Mouse (Mus musculus) olfactory bulb, adult 2 months (tissue): ENCODE measurements around the gene Slc30a1. TPM values are rescaled to one million over a fixed set of nuclear protein-coding genes. Genes with fewer than 3 reads are reported as not detected.
A peak's percentile ranks its signal among the peaks of the same experiment; 100 is the strongest.

Experiments used
- H3K27ac ChIP-seq: fragments of 200-500 bp; 2 replicates; pipeline ENCODE4 v1.5.1; 2012; ENCODE audit warnings: low read depth, low read length; ENCODE audit not compliant: insufficient read depth
- H3K4me1 ChIP-seq: fragments of 200-500 bp; 2 replicates; pipeline ENCODE4 v1.6.1; 2012; ENCODE audit warnings: low read length; ENCODE audit not compliant: control insufficient read depth, insufficient read depth
- H3K4me3 ChIP-seq: fragments of 200-500 bp; 2 replicates; pipeline ENCODE4 v1.5.1; 2012; ENCODE audit warnings: mild to moderate bottlenecking, low read depth, low read length, moderate library complexity; ENCODE audit not compliant: insufficient read depth
- CTCF ChIP-seq: fragments of 200-500 bp; IDR thresholded peaks from 2 replicates; pipeline ENCODE4 v1.5.1; 2012; ENCODE audit warnings: low read depth, mild to moderate bottlenecking, low read length, moderate library complexity; ENCODE audit not compliant: insufficient read depth
- POLR2A ChIP-seq: fragments of 200-500 bp; IDR thresholded peaks from 2 replicates; pipeline ENCODE4 v1.6.1; 2012; ENCODE audit warnings: mild to moderate bottlenecking, low read depth, low read length, moderate library complexity; ENCODE audit not compliant: insufficient read depth
- WGBS: fragments of 180-500 bp; shearing (Covaris S2); methylation state at CpG from one replicate; pipeline ENCODE4 v1.1.7; 2018; 5-methylcytosine and 5-hydroxymethylcytosine counted together
- polyA plus RNA-seq: library from polyadenylated mRNA; stranded (reverse); fragments of >200 nt; gene quantifications from 2 replicates; pipeline ENCODE4 v1.2.4, GENCODE M21; 2012; ENCODE audit warnings: low replicate concordance; ENCODE audit not compliant: missing spikeins, insufficient read depth, insufficient read length

The Slc30a1 gene
- polyA plus RNA-seq, 1 experiment: not detected

DNA sequence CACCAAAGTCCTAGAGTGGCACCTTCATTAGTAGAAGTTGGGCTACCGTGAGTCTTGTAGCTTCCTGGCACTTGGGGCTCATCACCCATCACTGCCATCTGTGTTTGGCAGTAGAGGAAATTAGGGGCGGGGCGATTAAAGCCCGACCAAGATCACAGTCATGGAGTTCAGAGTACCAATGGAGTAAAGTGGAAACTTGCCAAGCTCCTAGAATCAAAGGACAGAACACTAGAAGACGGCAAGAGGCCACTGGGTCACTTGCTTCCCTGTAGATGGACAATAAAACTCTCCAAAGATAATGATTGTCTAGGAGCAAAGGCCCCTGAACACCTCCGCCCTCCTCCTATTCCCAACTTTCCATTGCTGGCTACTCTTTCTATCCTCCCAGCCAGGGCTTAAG lies 14.7 kb upstream of the Slc30a1 start:
- WGBS: 73% methylated on average over 6 of the region's 6 CpGs
- Histone ChIP-seq H3K27ac (no peak overlapping the region), H3K4me1 (peaks cover 21% of the 10 kb centered on the region), H3K4me3 (no peak overlapping the region)
- TF ChIP-seq CTCF: no peak
- no peak for TF ChIP-seq POLR2A

DNA sequence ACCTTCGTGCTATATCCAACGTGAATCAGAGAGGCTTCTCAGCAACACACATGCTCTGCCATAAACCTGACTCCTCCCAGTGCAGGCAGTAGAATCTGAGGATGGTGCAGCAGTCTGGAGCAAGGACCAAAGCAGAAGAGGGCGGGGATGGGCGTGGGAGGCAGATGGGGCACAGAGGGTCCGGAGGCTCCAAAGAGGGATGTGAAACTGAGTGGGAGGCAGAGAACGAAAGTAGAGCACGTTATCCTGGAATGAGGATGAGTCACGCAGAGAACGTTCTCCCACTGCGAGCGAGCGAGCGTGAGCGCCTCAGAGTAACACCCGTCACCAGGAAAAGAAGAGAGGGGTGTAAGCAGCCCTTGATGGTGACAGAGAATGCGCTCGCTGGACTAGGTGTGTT lies 12.2 kb upstream of the Slc30a1 start:
- Histone ChIP-seq H3K27ac (peak overlapping the region; percentile 76), H3K4me1 (peaks cover 21% of the 10 kb centered on the region), H3K4me3 (0 out of 2 replicates have a peak overlapping the region, but pooled peaks have one; percentile 4)
- TF ChIP-seq POLR2A (no peak), CTCF (no peak)
- 22% methylated on average over 17 of the region's 17 CpGs for WGBS

DNA sequence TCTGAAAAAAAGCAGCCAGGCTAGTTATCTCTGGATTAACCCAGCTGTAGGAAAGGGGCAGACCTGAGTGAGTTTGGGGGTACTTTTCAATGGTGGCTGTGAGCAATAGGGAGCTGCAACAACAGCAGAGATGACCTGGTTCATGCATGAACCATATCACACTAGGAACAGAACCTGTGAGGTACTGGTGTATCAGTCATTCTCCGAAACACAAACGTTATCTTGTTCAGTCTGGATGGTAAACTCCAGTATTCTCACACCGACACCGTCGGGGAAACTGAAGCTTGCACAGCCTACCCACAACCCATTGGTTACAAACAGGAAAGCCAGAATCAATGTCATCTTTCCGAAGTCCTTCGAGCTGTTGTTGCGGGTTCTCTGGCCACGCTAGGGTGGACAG lies 11.7 kb upstream of the Slc30a1 start:
- no peak for TF ChIP-seq POLR2A
- TF ChIP-seq CTCF: no peak
- Histone ChIP-seq H3K4me3 (no peak overlapping the region), H3K27ac (peak overlapping the region; percentile 76), H3K4me1 (peaks cover 21% of the 10 kb centered on the region)
- 77% methylated on average over 9 of the region's 9 CpGs for WGBS

DNA sequence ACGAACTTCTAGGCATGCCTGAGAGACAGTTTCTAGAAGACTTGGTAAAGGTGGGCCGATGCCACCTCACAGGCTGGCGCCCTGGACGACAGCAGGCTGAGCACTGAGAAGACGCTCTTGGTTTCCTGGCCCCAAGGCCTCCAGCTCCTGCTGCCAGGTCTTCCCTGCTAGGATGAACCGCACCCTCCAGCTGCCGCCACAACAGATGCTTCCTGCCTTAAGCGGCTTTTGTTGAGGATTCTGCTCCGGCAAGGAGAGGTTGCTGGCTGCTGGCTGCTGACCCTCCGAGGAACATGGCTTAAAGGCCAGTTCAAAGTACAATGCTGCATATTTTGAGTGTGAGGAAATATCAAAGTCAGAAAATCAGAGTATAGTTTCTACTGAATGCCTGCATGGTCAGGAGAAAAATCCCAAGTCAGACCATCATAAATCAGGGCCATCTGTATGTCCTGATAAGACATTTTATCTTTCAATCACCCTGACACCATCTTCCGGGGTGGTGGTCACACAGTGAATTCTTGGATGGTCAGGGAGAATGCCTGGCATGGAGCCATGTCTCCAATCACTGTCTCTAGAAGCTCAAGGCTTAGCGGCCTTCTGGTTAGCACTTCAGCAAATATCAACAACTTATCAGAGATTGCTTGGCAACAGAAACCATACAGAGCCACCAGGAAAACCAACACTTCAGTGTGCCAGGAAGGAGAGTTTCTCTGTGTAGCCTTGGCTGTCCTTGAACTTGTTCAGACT lies 9.6 kb upstream of the Slc30a1 start:
- 82% methylated on average over 12 of the region's 12 CpGs for WGBS
- TF ChIP-seq POLR2A (no peak), CTCF (no peak)
- no peak overlapping the region for H3K4me3 ChIP-seq
- H3K27ac ChIP-seq: no peak overlapping the region
- peaks cover 21% of the 10 kb centered on the region for H3K4me1 ChIP-seq

DNA sequence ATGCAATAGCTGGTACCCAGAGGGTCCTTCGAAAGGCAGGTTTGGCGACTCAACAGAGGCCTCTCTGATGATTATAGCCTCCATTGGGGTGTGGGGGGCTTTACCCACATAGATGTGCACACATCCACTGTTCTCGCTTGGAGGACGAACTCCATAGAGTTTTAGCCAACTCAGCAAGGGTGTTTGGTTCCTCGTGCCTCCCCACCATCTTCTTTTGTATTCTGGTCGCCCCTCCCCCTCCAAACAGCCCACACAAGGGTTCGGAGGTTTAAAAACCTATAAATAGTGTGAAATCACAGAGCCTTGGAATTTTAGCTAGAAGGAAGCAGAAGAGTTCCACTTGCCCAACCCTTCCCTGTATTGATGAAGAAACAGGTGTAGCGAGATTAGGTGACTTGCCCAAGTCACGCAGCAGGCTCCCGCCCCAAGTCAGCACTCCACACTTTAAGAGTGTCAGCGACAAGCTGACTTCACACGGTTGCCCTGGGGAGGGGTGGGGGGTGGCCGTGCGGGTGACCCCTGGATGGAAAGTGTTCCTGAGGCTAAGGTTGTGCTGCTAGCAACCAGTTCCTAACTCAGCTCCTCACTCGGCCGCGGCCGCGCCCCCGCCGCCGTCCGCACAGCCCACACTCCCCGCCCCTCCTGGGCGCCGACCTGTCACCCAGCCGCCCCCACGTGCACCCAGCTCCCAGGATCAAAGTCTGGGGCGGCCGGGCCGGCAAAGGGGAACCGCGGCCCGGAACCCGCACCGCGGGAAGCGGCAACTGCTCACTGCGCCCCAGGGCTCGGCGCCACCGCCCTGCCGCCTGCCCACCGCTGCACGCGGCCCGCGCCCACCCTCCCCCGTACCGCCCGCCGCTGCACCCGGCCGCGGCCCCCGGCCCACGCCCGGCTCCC lies 682 bp upstream of the Slc30a1 start:
- Histone ChIP-seq H3K4me3 (peak overlapping the region; percentile 87), H3K4me1 (peaks cover 16% of the 10 kb centered on the region), H3K27ac (peak overlapping the region; percentile 80; the same call in 1 of the 2 replicates)
- WGBS: 4% methylated on average over 58 of the region's 58 CpGs
- TF ChIP-seq CTCF (no peak), POLR2A (no peak)

DNA sequence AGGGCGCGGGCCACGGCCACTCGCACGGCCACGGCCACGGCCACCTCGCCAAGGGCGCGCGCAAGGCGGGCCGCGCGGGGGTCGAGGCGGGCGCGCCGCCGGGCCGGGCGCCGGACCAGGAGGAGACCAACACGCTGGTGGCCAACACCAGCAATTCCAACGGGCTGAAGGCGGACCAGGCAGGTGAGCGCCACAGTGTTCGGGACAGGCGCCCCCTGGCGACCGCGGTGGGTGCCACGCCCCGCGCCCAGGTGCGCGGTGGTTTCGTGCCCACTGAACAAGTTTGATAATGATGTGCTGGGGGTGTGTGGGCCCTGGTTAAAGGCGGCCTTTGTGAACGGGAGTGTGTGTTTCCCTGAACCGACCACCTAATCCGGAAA lies 854 bp downstream of the Slc30a1 start:
- peak overlapping the region; percentile 89 for H3K27ac ChIP-seq
- H3K4me1 ChIP-seq: peaks cover 19% of the 10 kb centered on the region
- TF ChIP-seq POLR2A: no peak
- TF ChIP-seq CTCF: peak; percentile 95
- peak overlapping the region; percentile 76 for H3K4me3 ChIP-seq
- WGBS: under 1% methylated on average over 43 of the region's 43 CpGs

DNA sequence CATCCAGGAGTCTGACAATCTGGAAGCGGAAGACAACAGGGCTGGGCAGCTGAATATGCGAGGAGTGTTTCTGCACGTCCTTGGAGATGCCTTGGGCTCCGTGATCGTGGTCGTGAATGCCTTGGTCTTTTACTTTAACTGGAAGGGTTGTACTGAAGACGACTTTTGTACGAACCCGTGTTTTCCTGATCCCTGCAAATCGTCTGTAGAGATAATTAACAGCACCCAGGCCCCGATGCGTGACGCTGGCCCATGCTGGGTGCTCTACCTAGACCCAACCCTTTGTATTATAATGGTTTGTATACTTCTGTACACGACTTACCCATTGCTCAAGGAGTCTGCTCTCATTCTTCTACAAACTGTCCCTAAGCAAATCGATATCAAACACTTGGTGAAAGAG lies 2.3 kb downstream of the Slc30a1 start:
- 75% methylated on average over 15 of the region's 15 CpGs for WGBS

DNA sequence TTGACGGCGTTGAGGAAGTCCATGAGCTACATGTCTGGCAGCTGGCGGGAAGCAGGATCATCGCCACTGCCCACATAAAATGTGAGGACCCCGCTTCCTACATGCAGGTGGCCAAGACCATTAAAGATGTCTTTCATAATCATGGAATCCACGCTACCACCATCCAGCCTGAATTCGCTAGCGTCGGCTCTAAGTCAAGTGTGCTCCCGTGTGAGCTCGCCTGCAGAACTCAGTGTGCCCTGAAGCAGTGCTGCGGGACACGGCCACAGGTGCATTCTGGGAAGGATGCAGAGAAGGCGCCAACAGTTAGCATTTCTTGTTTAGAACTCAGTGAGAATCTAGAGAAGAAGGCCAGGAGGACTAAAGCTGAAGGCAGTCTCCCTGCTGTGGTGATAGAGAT lies 2.7 kb downstream of the Slc30a1 start:
- Histone ChIP-seq H3K4me1 (peaks cover 21% of the 10 kb centered on the region), H3K27ac (no peak overlapping the region), H3K4me3 (peak overlapping the region; percentile 76)
- no peak for TF ChIP-seq POLR2A
- TF ChIP-seq CTCF: no peak
- 78% methylated on average over 14 of the region's 14 CpGs for WGBS

More for the DNA sequence above, 2.3 kb downstream of the Slc30a1 start:
- peak overlapping the region; percentile 76 for H3K4me3 ChIP-seq
- no peak overlapping the region for H3K27ac ChIP-seq
- TF ChIP-seq POLR2A (no peak), CTCF (no peak)
- H3K4me1 ChIP-seq: peaks cover 21% of the 10 kb centered on the region

DNA sequence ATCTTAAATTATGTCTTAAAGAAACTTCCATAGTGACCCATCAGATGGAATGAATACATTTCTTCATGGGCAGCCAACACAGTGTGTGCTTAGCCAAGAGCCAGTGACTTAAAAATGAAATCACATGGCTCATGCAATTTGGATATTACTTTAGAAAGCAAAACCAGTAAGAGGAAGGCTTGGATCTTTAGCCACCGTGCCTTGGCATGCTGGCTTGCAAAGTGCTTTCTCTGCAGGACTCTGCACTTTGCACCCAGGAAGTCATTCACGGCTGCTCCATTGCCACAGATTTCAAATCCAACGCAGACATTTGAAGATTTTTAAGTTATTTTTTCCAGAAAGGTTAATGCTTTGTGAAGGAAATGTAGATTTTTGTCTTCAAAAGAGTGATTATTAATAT lies 4.1 kb downstream of the Slc30a1 start:
- Histone ChIP-seq H3K4me3 (peak overlapping the region; percentile 16; the same call in 1 of the 2 replicates), H3K27ac (no peak overlapping the region), H3K4me1 (peaks cover 19% of the 10 kb centered on the region)
- 34% methylated on average over 3 of the region's 3 CpGs for WGBS
- no peak for TF ChIP-seq POLR2A
- TF ChIP-seq CTCF: no peak
